Mouse (Mus musculus) limb, embryonic 14.5 days (tissue): ENCODE measurements around the gene Cpped1. TPM values are rescaled to one million over a fixed set of nuclear protein-coding genes. Genes with fewer than 3 reads are reported as not detected.

ENCODE experiments used
- ATAC-seq: fragments of 200-750 bp; cut with Nextera tagmentation; 2 replicates; pipeline ENCODE4 v1.8.0; 2017; ENCODE audit warnings: low read depth, moderate number of reproducible peaks, moderate TSS enrichment; ENCODE audit not compliant: low FRiP score
- DNase-seq: peaks from one replicate; pipeline ENCODE4 v3.0.0-alpha.2; 2015; ENCODE audit warnings: low spot score
- H3K27ac ChIP-seq: fragments of 300-500 bp; sonication (generic); replicated peaks from 2 replicates; pipeline ENCODE4 v1.5.1; 2014; ENCODE audit warnings: low read depth, mild to moderate bottlenecking, low read length, moderate library complexity, mixed read lengths
- H3K27me3 ChIP-seq: fragments of 300-500 bp; sonication (generic); 2 replicates; pipeline ENCODE4 v1.6.1; 2014; ENCODE audit warnings: low read length, mixed read lengths; ENCODE audit not compliant: control insufficient read depth, insufficient read depth
- H3K36me3 ChIP-seq: fragments of 300-500 bp; sonication (generic); 2 replicates; pipeline ENCODE4 v1.6.1; 2014; ENCODE audit warnings: mild to moderate bottlenecking, low read length, moderate library complexity, mixed read lengths; ENCODE audit not compliant: control insufficient read depth, insufficient read depth
- H3K4me1 ChIP-seq: fragments of 300-500 bp; sonication (generic); 2 replicates; pipeline ENCODE4 v1.6.1; 2014; ENCODE audit warnings: antibody characterized with exemption, low read length, mixed read lengths; ENCODE audit not compliant: control insufficient read depth, insufficient read depth
- H3K4me2 ChIP-seq: fragments of 300-500 bp; sonication (generic); replicated peaks from 2 replicates; pipeline ENCODE4 v1.6.1; 2014; ENCODE audit warnings: low read depth, mild to moderate bottlenecking, low read length, moderate library complexity; ENCODE audit not compliant: severe bottlenecking
- H3K4me3 ChIP-seq: fragments of 300-500 bp; sonication (generic); replicated peaks from 2 replicates; pipeline ENCODE4 v1.5.1; 2014; ENCODE audit warnings: low read length
- H3K9ac ChIP-seq: fragments of 300-500 bp; sonication (generic); 2 replicates; pipeline ENCODE4 v1.6.1; 2014; ENCODE audit warnings: mild to moderate bottlenecking, low read depth, low read length, moderate library complexity; ENCODE audit not compliant: severe bottlenecking
- H3K9me3 ChIP-seq: fragments of 300-500 bp; sonication (generic); 2 replicates; pipeline ENCODE4 v1.6.1; 2016; ENCODE audit warnings: low read length; ENCODE audit not compliant: control insufficient read depth
- POLR2A ChIP-seq: fragments of 200-500 bp; IDR thresholded peaks from 2 replicates; pipeline ENCODE4 v1.8.0; 2012; ENCODE audit warnings: inconsistent platforms, mild to moderate bottlenecking, moderate library complexity, borderline replicate concordance; ENCODE audit not compliant: insufficient read depth, insufficient read length; ENCODE audit errors: extremely low read depth
- WGBS: fragments of 180-500 bp; shearing (Covaris S2); extraction: QIAGEN DNeasy Blood & Tissue Kit; methylation state at CpG from one replicate; pipeline ENCODE4 v1.1.7; 2014; 5-methylcytosine and 5-hydroxymethylcytosine counted together
- polyA plus RNA-seq, 2 experiments: library from polyadenylated mRNA; depleted of rRNA in 1 of 2; stranded (reverse) in 1 of 2; unstranded in 1 of 2; fragments of >200 nt; fragmentation: Nextera tagmentation in 1 of 2; extraction: Ambion mirVana in 1 of 2; gene quantifications; 2 replicates each; pipeline versions ENCODE4 v1.2.1 to v1.2.3; 2012 to 2014

Cpped1 gene
- 15.0 and 15.2 TPM in 2 replicates for polyA plus RNA-seq (2012; rRNA removed)
- polyA plus RNA-seq (2014; fragmentation: Nextera tagmentation; extraction: Ambion mirVana), result 25.4 and 26.4 TPM in 2 replicates

DNA sequence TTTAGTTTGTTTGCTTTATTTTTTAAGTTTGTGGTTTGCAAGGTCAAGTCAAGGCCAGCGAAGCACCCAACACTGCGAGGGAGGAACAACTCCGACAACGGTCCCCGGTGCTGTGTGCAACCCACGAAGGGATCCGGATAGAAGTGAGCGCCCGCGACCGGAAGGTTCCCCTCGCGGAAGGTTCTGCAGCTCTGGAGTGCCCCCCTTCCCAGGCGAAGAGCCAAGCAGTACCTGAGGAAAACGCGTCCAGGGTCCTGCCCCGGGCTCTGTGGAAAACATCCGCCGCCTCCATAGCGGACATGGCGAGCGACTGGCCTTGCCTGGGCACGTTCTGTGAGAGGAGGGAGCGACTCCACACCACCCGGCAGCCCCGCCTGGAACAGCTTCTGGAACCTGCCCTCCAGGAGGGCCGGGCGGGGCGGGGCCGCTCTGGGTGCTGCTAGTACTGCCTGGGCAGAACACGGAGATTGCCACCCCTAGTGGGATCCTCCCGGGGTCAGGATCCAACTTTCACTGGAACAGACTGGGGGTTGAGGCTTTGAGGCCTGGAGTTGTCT, at the start of gene Cpped1:
Gene Cpped1, minus strand, starts transcription at position 411 of the 557 bp plus-strand sequence.
- no peaks in the 10 kb centered on the region for H3K27me3 ChIP-seq
- no peaks in the 10 kb centered on the region for H3K36me3 ChIP-seq
- H3K9me3 ChIP-seq, result no peaks in the 10 kb centered on the region
- peak within 1 kb of the TSS; percentile 63 for H3K4me3 ChIP-seq
- peak; percentile 83 for DNase-seq
- H3K27ac ChIP-seq, result peak within 1 kb of the TSS; percentile 76
- peak; percentile 65; the same call in 1 of the 2 replicates for TF ChIP-seq POLR2A
- peak; percentile 96 for ATAC-seq
- H3K9ac ChIP-seq, result peak within 1 kb of the TSS; percentile 73
- 3% methylated on average over 29 of the region's 32 CpGs for WGBS
- H3K4me1 ChIP-seq, result peaks cover 7% of the 10 kb centered on the region
- peak within 1 kb of the TSS; percentile 69 for H3K4me2 ChIP-seq

DNA sequence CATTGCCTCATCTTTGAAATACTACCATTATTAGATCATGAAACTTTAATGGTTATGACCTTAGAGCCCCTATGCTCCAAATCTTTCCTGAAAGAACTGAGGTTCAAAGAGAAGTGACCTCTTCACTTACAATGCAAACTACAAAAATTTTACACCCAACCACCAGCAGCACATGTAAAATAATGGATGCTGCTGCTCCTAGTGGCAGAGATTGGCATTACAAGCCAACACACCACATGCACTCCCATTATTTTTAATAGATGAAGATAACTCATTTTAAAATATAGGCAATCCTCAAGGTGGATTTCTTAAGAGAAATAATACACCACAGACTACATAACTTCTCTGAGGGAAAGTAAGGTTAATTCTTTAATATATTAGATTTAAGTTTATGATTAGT, 31.2 kb upstream of the Cpped1 start:
- Histone ChIP-seq H3K9ac (no peak overlapping the region), H3K36me3 (no peaks in the 10 kb centered on the region), H3K4me3 (no peak overlapping the region), H3K9me3 (no peaks in the 10 kb centered on the region), H3K4me1 (no peaks in the 10 kb centered on the region), H3K27me3 (no peaks in the 10 kb centered on the region), H3K27ac (no peak overlapping the region), H3K4me2 (no peak overlapping the region)
- TF ChIP-seq POLR2A, result no peak
- DNase-seq (peak; percentile 11), ATAC-seq (no peak)

DNA sequence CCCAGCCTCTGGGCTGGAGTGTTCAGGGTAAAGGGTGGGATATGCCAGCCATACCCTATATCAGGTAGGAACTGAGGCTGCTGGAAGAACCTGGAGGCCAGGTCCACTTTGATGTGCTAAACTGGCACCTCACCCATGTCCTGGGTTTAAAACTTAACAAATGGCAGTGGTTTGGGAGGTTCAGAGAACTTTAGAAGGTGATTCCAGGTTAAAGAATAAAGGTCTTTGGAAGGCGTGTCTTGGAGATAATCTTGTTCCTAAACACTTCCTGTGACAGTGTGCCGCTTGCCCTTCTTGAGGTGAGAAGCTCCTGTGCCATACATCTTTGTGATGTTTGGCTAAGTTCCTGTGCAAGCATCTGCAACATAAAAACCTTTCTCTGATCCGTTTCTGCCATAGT, 1.6 kb upstream of the Cpped1 start:
- H3K27ac ChIP-seq, result no peak overlapping the region
- no peak for DNase-seq
- no peak overlapping the region for H3K4me3 ChIP-seq
- no peak for ATAC-seq
- no peak overlapping the region for H3K9ac ChIP-seq
- H3K36me3 ChIP-seq, result no peaks in the 10 kb centered on the region
- H3K27me3 ChIP-seq, result no peaks in the 10 kb centered on the region
- WGBS, result 76% methylated on average over 3 of the region's 3 CpGs
- H3K4me2 ChIP-seq, result no peak overlapping the region
- no peaks in the 10 kb centered on the region for H3K9me3 ChIP-seq
- no peak for TF ChIP-seq POLR2A
- H3K4me1 ChIP-seq, result peaks cover 7% of the 10 kb centered on the region

DNA sequence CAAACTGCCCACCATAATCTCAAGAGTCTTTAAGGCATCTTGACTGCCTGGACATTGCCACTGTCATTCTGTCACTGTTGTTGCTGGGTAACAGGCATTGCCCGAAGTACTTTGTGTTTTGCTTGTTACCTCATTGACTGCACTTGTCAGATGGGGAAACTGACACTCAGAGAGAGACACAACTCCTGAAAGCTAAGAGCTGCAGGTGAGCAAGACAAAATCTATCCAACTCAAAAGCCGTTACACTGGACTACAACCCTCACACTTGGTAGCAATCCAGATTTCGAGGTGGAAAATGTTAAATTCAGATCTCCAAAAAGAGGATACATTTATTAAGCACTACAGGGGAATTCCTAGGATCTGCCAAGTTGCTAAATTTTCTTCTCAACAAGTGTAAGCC, 572 bp upstream of the Cpped1 start:
- 83% methylated on average over 3 of the region's 3 CpGs for WGBS
- Histone ChIP-seq H3K4me3 (no peak overlapping the region), H3K4me2 (no peak overlapping the region)

DNA sequence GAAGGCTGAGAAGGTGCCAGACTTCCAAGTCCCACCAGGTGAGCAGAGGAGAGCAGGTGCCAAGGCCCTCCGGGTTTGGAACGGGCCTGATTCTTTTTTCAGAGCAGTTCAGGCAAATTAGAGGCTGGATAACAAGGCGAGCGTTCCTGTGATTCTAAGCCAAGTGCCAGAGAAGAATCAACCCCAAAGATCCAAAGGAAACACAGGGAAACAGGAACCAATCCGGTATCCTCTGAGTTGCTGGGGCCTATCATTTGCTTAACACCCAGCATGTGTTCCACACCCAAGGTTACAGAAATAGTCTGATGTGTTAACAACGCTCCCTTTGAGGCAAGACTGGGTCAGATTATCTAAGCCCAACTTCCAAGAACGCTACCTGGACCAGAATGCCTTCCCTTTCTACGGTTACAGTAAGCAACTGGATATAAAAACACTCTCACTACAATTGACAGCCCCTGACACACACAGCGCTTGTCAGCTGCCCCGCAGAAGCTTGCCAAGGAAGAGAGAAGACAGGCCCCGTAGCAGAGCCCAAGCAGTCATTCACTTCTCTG, 707 bp downstream of the Cpped1 start:
- 18% methylated on average over 11 of the region's 11 CpGs for WGBS

More for the DNA sequence above, 572 bp upstream of the Cpped1 start:
- Histone ChIP-seq H3K27me3 (no peaks in the 10 kb centered on the region), H3K9ac (no peak overlapping the region), H3K27ac (no peak overlapping the region), H3K36me3 (no peaks in the 10 kb centered on the region), H3K4me1 (peaks cover 7% of the 10 kb centered on the region), H3K9me3 (no peaks in the 10 kb centered on the region)
- DNase-seq, result no peak
- no peak for ATAC-seq
- TF ChIP-seq POLR2A, result no peak

More for the DNA sequence above, 707 bp downstream of the Cpped1 start:
- no peak for TF ChIP-seq POLR2A
- no peaks in the 10 kb centered on the region for H3K27me3 ChIP-seq
- H3K9ac ChIP-seq, result peak overlapping the region; percentile 73
- H3K4me3 ChIP-seq, result peak overlapping the region; percentile 63
- no peaks in the 10 kb centered on the region for H3K9me3 ChIP-seq
- H3K36me3 ChIP-seq, result no peaks in the 10 kb centered on the region
- peaks cover 7% of the 10 kb centered on the region for H3K4me1 ChIP-seq
- peak overlapping the region; percentile 69 for H3K4me2 ChIP-seq
- peak overlapping the region; percentile 76 for H3K27ac ChIP-seq
- DNase-seq (no peak), ATAC-seq (peak; percentile 23)
